Mouse (Mus musculus) embryonic fibroblast, embryonic 13.5 days (primary cell): ENCODE results near the gene Scaper.

Experiments
- CTCF ChIP-seq: IDR thresholded peaks from 2 replicates; pipeline ENCODE4 v1.5.1; 2011; ENCODE audit warnings: mild to moderate bottlenecking, control low read depth, low read length, moderate library complexity, borderline replicate concordance; ENCODE audit not compliant: insufficient read depth
- POLR2A ChIP-seq: IDR thresholded peaks from 2 replicates; pipeline ENCODE4 v1.6.1; 2011; ENCODE audit warnings: low read depth, mild to moderate bottlenecking, control low read depth, low read length, moderate library complexity

- TF ChIP-seq POLR2A (no peak), CTCF (no peak)
Observed at GRCm38 (mm10) chr9:55902964-55903363, 35.0 kb downstream of the Scaper start.
